Mouse (Mus musculus): ENCODE measurements around the gene Tnfsf13. TPM values are rescaled to one million over a fixed set of nuclear protein-coding genes. Genes with fewer than 3 reads are reported as not detected.
A peak's percentile ranks its signal among the peaks of the same experiment; 100 is the strongest.
"Not testable (repeated sequence)": the region's sequence is repeated elsewhere in the genome, so short reads cannot be mapped to it uniquely, and the experiment has no call there.

Gene Tnfsf13
- total RNA-seq (2015) (37.7 and 47.2 TPM in 2 replicates), total RNA-seq (2017) (74.3 and 78.9 TPM in 2 replicates)

GRCm38 (mm10) chr11:69685526-69686148, at the start of gene Tnfsf13:
Tnfsf13 (minus strand) TSS chr11:69685784.
- peak; percentile 22; the same call in 1 of the 2 replicates for ATAC-seq (ENCODE audit: poor library complexity, severe bottlenecking)

DNA sequence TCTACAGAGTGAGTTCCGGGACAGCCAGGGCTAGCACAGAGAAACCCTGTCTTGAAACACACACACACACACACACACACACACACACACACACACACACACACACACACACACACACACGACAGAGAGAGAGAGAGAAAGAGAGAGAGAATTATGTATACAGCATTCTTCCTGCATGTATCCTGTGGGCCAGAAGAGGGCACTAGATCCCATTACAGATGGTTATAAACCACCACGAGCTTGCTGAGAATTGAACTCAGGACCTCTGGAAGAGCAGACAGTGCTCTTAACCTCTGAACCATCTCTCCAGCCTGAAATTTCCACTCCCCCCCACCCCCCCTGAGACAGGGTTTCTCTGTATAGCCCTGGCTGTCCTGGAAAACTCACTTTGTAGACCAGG, 45.8 kb upstream of the Tnfsf13 start:
- ATAC-seq (ENCODE audit: poor library complexity, severe bottlenecking) = not testable (repeated sequence)

- ATAC-seq (ENCODE audit: poor library complexity, severe bottlenecking) = peak; percentile 52
Measured at GRCm38 (mm10) chr11:69729063-69729462, 43.5 kb upstream of the Tnfsf13 start.

DNA sequence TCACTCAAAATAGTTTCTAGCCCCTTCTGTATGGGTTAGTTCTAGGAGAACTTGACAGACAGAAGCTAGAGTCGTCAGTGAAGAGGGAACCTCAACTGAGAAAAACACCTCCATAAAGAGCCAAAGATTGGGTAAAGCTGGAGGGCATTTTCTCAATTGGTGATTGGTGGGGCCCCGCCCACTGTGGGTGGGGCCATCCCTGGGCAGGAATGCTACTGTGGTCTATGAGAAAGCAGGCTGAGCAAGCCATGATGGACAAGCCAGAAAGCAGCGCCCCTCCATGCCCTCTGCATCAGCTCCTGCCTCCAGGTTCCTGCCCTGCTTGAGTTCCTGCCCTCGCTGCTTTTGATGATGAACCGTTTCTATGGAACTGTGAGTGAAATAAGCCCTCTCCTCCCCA, 40.4 kb upstream of the Tnfsf13 start:
- ATAC-seq (ENCODE audit: poor library complexity, severe bottlenecking) = no peak

- ATAC-seq (ENCODE audit: poor library complexity, severe bottlenecking) = no peak
Measured at GRCm38 (mm10) chr11:69723074-69723473, 37.5 kb upstream of the Tnfsf13 start.

GRCm38 (mm10) chr11:69720852-69721251, 35.3 kb upstream of the Tnfsf13 start:
- no peak for ATAC-seq (ENCODE audit: poor library complexity, severe bottlenecking)

- ATAC-seq (ENCODE audit: poor library complexity, severe bottlenecking) = no peak
Measured at GRCm38 (mm10) chr11:69719423-69719822, 33.8 kb upstream of the Tnfsf13 start.

GRCm38 (mm10) chr11:69718661-69719060, 33.1 kb upstream of the Tnfsf13 start:
- ATAC-seq (ENCODE audit: poor library complexity, severe bottlenecking) = no peak

GRCm38 (mm10) chr11:69716953-69717352, 31.4 kb upstream of the Tnfsf13 start:
- ATAC-seq (ENCODE audit: poor library complexity, severe bottlenecking) = no peak

- no peak for ATAC-seq (ENCODE audit: poor library complexity, severe bottlenecking)
Measured at GRCm38 (mm10) chr11:69715929-69716328, 30.3 kb upstream of the Tnfsf13 start.

DNA sequence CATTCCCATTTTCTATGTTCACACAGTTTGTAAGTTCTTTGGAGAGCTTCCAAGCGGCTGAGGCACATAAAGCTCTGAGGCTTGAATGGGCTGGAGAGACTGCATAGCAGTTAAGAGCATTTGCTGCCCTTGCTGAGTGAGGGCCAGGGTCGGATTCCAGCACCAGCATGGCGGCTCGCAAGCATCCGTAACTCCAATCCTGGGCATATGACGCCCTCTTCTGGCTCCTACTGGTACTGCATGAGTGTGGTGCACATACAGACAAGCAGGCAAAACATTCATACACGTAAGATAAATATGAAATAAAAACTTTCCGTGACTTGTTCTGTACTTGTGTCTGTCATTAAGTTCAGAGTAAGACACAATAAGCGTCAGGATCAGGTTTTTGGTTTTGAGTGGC, 29.9 kb upstream of the Tnfsf13 start:
- ATAC-seq (ENCODE audit: poor library complexity, severe bottlenecking) = no peak

DNA sequence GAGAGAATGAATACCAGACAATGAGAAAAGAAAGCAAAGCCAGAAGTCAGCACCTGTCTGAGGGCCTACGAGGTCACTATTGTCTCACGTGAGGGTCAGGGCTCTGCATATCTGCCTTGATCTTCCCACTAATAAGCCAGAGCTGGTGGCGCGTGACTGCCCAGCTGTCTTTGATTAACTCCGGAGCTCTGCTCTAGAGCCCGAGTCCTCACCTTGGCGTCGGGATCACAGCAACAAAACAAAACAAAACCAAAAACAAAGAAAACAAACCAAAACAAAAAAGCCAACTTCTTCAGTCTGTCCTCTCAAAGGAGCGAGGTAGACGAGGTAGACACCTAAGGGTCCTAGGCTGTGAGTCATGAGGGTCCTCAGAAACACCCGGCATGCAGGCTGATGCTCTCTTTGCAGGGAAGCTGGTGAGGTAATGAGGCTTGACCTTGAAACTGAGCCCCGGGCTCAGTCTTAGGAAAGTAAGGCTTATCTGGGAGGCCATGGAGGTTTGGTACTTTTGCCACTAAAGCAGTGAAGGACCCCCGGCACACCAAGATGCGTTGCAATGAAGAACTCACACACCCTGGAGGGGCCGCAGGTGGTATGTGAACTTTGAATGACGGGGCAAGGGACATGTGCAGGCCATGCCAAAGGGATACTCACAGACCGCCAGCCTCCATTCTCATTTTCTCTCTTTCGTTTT, 29.2 kb upstream of the Tnfsf13 start:
- ATAC-seq (ENCODE audit: poor library complexity, severe bottlenecking) = no peak

DNA sequence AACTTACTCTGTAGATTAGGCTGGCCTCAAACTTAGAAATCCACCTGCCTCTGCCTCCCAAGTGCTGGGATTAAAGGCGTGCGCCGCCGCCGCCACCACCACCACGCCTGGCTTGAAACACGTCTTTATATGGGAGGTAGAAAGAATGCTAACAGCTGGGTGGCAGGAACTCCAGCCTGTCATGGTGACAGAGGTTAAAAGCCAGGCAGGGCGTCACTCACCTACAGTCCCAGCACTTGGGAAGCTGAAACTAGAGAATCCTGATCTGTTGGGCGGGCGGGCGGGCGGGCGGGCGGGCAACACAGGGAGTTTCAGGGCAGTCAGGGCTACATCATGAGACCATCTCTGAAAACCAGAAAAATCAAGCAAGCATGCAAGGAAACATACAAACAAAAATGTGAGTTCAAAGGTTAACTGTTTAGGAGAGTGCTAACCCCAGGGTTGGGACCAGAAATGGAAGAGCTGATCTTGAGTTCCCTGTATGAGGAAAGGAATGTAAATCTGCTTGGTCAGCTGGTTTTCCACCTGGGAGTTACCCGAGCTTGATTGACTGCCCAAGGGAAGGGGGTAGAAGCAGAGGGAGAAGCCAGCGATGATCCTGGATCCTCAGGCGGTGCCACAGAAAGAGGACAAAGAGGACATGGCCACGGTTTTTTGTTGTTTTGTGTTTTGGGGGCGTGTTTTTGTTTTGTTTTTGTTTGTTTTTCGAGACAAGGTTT, 27.5 kb upstream of the Tnfsf13 start:
- no peak for ATAC-seq (ENCODE audit: poor library complexity, severe bottlenecking)

GRCm38 (mm10) chr11:69711082-69711481, 25.5 kb upstream of the Tnfsf13 start:
- ATAC-seq (ENCODE audit: poor library complexity, severe bottlenecking) = no peak

GRCm38 (mm10) chr11:69710470-69710869, 24.9 kb upstream of the Tnfsf13 start:
- no peak for ATAC-seq (ENCODE audit: poor library complexity, severe bottlenecking)

DNA sequence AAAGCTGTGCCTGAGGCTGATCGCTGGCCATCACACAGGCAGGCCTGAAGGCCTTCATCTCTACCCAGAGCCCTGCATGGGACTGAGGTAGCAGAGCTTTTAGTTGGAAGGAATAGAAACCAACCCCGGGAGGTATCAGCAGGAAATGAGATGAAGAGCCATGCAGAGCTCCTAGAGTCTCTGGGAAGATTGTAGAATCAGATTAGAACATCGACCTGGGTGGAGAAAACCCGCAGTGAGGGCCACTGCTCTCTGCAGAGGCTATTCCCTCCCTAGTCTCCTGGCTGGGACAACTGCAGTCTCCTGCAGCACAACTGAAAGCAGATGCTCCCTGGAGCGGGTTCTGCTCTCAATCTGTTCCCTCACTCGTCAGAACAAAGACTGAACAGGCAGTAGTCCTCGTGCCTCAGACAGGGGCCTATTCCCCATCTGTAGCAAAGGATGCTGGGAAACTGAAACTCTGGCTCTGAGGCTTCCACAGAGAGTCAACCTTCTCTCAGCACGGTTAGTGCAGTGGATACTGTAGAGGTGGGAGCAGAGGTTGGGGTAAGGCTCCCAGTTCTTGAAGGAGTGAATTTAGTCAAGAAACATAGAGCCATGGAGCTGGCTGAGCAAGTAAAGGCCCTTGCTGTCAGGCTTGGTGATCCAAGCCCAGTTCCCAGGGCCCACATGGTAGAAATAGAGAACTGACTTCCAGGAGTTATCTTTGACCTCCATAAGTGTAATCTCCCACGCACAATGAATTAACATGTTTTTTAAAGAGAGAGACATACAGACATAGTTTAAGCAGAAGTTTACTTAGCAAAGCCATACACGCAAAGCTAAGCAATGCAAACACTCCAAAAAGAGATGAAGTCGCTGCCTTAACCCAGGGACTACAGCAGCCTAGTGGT, 24.2 kb upstream of the Tnfsf13 start:
- ATAC-seq (ENCODE audit: poor library complexity, severe bottlenecking) = no peak

DNA sequence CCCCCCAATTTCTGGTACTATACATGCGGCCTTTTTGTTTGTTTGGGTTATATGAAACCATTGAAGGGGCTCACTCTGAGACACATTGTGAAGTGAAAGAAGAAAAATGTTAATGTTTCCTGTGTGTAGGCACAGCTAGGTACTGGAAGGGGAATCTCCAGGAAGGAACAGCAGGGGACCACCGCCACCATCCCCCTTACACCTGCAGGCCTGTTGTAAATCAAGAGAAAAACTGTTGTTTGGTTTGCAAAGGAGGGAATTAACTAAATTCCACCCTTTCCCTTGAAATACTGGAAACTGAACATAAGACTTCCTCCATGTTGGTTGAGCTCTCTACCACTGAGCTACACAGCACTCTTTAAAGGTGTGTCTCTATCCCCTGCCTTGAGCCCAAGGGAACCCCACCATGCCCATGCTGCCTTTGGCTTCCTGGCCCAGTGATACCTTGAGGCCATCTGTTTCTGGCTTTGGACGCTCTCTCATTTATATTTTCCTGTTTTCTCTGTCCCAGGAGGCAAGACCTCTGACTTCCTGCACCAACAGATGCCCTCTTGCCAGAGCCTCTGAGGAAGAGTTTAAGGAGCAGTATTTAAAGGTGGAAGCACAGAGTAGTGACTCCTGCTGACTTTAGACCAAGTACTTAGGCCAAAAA, 23.2 kb upstream of the Tnfsf13 start:
- ATAC-seq (ENCODE audit: poor library complexity, severe bottlenecking) = no peak

DNA sequence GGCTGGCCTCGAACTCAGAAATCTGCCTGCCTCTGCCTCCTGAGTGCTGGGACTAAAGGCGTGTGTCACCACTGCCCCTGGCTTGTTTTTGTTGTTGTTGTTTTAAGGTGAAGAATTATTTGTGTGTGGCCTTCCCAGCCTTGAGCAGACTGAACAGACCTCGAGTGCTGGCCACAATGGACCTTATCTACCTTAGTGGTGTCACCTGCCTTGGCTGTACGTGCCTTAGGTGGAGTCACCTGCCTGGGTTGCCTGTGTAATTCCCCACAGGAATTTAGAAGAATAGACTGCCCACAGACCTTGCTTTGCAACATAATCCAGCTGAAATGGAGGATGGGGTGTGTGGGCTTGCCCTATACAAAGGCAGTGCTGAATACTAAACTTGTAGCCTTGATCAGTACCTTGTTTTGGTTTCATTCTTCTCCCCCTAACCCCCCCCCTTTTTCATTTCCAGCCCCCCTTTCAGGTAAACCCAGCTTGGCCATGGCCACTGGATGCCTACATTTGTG, 22.3 kb upstream of the Tnfsf13 start:
- no peak for ATAC-seq (ENCODE audit: poor library complexity, severe bottlenecking)

- no peak for ATAC-seq (ENCODE audit: poor library complexity, severe bottlenecking)
Measured at GRCm38 (mm10) chr11:69707480-69707847, 21.9 kb upstream of the Tnfsf13 start.

GRCm38 (mm10) chr11:69706775-69707479, 21.3 kb upstream of the Tnfsf13 start:
- ATAC-seq (ENCODE audit: poor library complexity, severe bottlenecking) = no peak

Data from megakaryocyte, adult 5-6 weeks (primary cell).